12 mouse cellular contexts compared by ENCODE assay signal in the genomic region with DNA sequence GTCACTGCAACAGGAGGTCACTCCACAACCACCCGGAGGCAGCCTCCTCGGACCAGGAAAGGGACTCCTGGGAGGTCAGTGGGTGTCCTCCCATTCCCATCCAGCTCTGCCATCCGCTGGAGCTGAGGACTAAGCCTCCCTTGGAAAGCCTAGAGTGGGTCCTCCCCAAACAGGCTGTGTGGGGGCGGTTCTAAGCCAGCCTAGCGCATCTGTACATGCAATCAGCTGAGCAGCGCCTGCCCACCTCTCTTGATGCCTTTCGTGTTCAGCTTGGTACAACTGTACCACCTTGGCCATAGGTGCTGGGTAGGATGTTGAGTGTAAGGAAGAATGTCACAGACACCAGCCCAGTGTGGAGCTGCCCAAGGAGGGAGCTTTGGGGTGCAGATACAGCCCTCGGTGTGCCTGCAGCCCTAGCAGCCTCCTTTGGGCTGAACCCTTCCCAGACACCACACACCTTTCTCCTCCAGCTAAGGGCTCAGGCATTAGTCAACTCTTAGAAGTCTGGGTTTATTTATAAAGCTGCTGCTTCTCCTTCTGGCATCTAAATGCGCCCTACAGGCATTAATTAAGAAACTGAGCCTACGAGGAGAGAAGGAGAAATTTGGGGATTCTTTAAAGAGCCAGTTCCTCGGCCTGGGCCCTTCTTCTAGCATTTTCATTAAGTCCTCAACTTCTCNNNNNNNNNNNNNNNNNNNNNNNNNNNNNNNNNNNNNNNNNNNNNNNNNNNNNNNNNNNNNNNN. TPM values are rescaled to one million over a fixed set of nuclear protein-coding genes. Genes with fewer than 3 reads are reported as not detected.
DNase-seq lines count a peak whose midpoint lies in the region.
"Had no signal": no experiment of that assay in that cellular context is flagged by ENCODE, and none has a peak within 500 bp of the region (broad histone marks: within the 10 kb centered on the region; RNA-seq: fewer than 3 reads in every experiment).

No protein-coding gene starts in this region.

- intact Hi-C loops in left cerebral cortex, postnatal 36 days (cut with DNase I) = no loop called here

- peak; percentile 73 for DNase-seq in heart, adult 11 months
- no peak for DNase-seq in heart, adult 8-10 months (ENCODE audit: low spot score)
- DNase-seq in left cerebral cortex, postnatal 36 days (ENCODE audit: low spot score in 2 of 2) = peak; percentile 53 to 59
- no peak for DNase-seq in left cerebral cortex, adult 11 months (ENCODE audit: low spot score)
- peak; percentile 37 to 41 for DNase-seq in right cerebral cortex, postnatal 10 days (ENCODE audit: low spot score in 2 of 2)
- DNase-seq in right cerebral cortex, postnatal 4 days = no peak
- no peak for DNase-seq in B cell, adult 2 months
- DNase-seq: adrenal gland, postnatal 10 days; cerebellum, adult 11-12 months; cerebellum, postnatal 10 days; gastrocnemius, postnatal 14 days; heart, postnatal 36 days had no signal

RNA-seq across cellular contexts. Expression of gene Cacna2d4, which starts 7.3 kb away (rescaled TPM):
- total RNA-seq in heart, adult 8-10 months (2022) = not detected
- 1 to 10 TPM; 2.2 to 2.5 TPM for total RNA-seq in left cerebral cortex, postnatal 36 days (2021)
- total RNA-seq: heart, postnatal 36 days had no signal

RNA-seq across cellular contexts. Expression of gene Cacna1c, which starts 32.8 kb away (rescaled TPM):
- 100 to 1,000 TPM; 227 to 263 (median 245) TPM for total RNA-seq in heart, adult 8-10 months (2022)
- total RNA-seq in left cerebral cortex, postnatal 36 days (2021) = 10 to 100 TPM; 52.3 to 81.7 TPM

RNA-seq across cellular contexts. Expression of gene Dcp1b, which starts 54.0 kb away (rescaled TPM):
- 1 to 10 TPM; 2.2 to 3.6 (median 2.3) TPM for total RNA-seq in heart, adult 8-10 months (2022)
- total RNA-seq in left cerebral cortex, postnatal 36 days (2021) = 10 to 100 TPM; 17.1 to 23.3 TPM

Comparison
In these comparisons a context has a peak if more than half of its experiments do, and no peak if none do; other contexts are left out.
1. DNase-seq: peak in heart, adult 11 months (single experiment), left cerebral cortex, postnatal 36 days (2 of 2) and right cerebral cortex, postnatal 10 days (2 of 2); none in heart, adult 8-10 months (single experiment), left cerebral cortex, adult 11 months (single experiment), right cerebral cortex, postnatal 4 days (single experiment) and B cell, adult 2 months (0 of 2).